Mouse (Mus musculus): ENCODE measurements around the gene Cryab. TPM values are rescaled to one million over a fixed set of nuclear protein-coding genes. Genes with fewer than 3 reads are reported as not detected.

Cryab gene
- total RNA-seq (2018; cell fraction: chromatin; rRNA removed): 10 to 100 TPM in 1 of 26 experiments, not detected in 25; 11.5 TPM
- under 1 TPM in 25 of 26 experiments, not detected in 1; 0.19 to 0.94 (median 0.59) TPM for total RNA-seq (2018; cell fraction: cytosol; rRNA removed)
- 1 to 10 TPM in 3 of 26 experiments, not detected in 23; 1.3 to 1.7 (median 1.3) TPM for total RNA-seq (2018; cell fraction: nucleus; rRNA removed)
- 0.48 to 0.95 TPM (median 0.95 TPM) in 3 replicates for polyA plus RNA-seq (2018)

- no peaks in the 10 kb centered on the region for H3K79me2 ChIP-seq (ENCODE audit: inconsistent target)
- WGBS (ENCODE audit: missing documents): 76% methylated on average over 19 of the region's 22 CpGs
- H3K36me3 ChIP-seq (ENCODE audit: inconsistent target): no peaks in the 10 kb centered on the region
- H3K4me3 ChIP-seq (ENCODE audit: inconsistent target): no peak within 1 kb of the TSS
- H3K27ac ChIP-seq: no peak within 1 kb of the TSS
Observed at GRCm38 (mm10) chr9:50751323-50751722, at the start of gene Cryab. Cryab (plus strand) TSS chr9:50751325.

GRCm38 (mm10) chr9:50704907-50705306 lies 46.2 kb upstream of the Cryab start:
- Histone ChIP-seq H3K27ac (no peak overlapping the region), H3K36me3 (ENCODE audit: inconsistent target) (no peaks in the 10 kb centered on the region), H3K4me3 (ENCODE audit: inconsistent target) (no peak overlapping the region), H3K79me2 (ENCODE audit: inconsistent target) (no peaks in the 10 kb centered on the region)
- 94% methylated on average over 6 of the region's 6 CpGs for WGBS (ENCODE audit: missing documents)

GRCm38 (mm10) chr9:50709108-50709507 lies 42.0 kb upstream of the Cryab start:
- Histone ChIP-seq H3K36me3 (ENCODE audit: inconsistent target) (no peaks in the 10 kb centered on the region), H3K4me3 (ENCODE audit: inconsistent target) (no peak overlapping the region), H3K27ac (no peak overlapping the region), H3K79me2 (ENCODE audit: inconsistent target) (no peaks in the 10 kb centered on the region)
- 44% methylated on average over 1 of the region's 2 CpGs for WGBS (ENCODE audit: missing documents)

DNA sequence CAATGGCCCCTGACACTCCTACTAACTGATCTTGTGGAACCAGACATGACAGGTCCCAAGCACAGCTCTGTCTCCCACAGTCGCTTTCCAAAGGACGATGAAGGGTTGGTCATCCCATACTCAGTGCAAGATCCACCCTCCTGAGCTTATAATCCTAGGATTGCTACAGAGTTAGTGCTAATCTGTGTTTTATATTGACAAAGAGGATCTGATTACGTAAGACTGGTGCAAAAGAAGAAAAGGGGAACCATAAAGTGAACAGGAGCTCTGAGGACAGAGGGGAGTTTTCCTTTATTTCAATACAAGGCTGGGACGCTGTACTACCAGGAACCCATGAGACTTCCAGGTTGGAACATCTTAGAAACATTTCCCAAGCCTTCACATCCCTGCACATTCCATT lies 39.8 kb upstream of the Cryab start:
- H3K4me3 ChIP-seq (ENCODE audit: inconsistent target): no peak overlapping the region
- H3K27ac ChIP-seq: no peak overlapping the region
- H3K79me2 ChIP-seq (ENCODE audit: inconsistent target): no peaks in the 10 kb centered on the region
- no peaks in the 10 kb centered on the region for H3K36me3 ChIP-seq (ENCODE audit: inconsistent target)
- 38% methylated on average over 4 of the region's 4 CpGs for WGBS (ENCODE audit: missing documents)

GRCm38 (mm10) chr9:50714188-50714587 lies 36.9 kb upstream of the Cryab start:
- WGBS (ENCODE audit: missing documents): 26% methylated on average over 4 of the region's 4 CpGs
- no peaks in the 10 kb centered on the region for H3K36me3 ChIP-seq (ENCODE audit: inconsistent target)
- H3K79me2 ChIP-seq (ENCODE audit: inconsistent target): no peaks in the 10 kb centered on the region
- no peak overlapping the region for H3K27ac ChIP-seq
- H3K4me3 ChIP-seq (ENCODE audit: inconsistent target): no peak overlapping the region

GRCm38 (mm10) chr9:50718878-50719277 lies 32.2 kb upstream of the Cryab start:
- Histone ChIP-seq H3K36me3 (ENCODE audit: inconsistent target) (no peaks in the 10 kb centered on the region), H3K79me2 (ENCODE audit: inconsistent target) (no peaks in the 10 kb centered on the region), H3K27ac (no peak overlapping the region), H3K4me3 (ENCODE audit: inconsistent target) (no peak overlapping the region)
- 81% methylated on average over 4 of the region's 4 CpGs for whole genome bisulfite sequencing (ENCODE audit: missing documents)

DNA sequence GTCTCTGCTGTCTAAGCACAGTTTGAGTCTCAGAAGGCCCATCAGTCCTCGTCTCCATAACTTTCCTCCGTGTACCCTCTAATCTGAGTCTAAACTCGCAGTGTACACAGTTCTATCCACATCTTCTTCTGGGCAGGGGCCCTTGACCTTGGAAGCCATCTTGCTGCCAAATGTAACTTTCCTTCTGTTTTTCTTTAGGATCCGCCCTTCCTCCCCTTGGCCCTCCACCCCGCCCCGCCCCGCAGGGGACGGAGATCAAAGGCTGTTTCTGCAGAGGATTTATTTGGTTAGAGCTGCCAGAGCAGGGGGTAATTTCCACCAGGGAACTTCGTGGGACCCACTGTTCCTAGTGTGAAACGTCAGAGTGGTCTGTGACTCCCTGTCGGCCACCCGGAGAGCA lies 30.1 kb upstream of the Cryab start:
- Histone ChIP-seq H3K36me3 (ENCODE audit: inconsistent target) (no peaks in the 10 kb centered on the region), H3K4me3 (ENCODE audit: inconsistent target) (no peak overlapping the region), H3K27ac (no peak overlapping the region), H3K79me2 (ENCODE audit: inconsistent target) (no peaks in the 10 kb centered on the region)
- 79% methylated on average over 12 of the region's 12 CpGs for WGBS (ENCODE audit: missing documents)

GRCm38 (mm10) chr9:50722451-50722911 lies 28.6 kb upstream of the Cryab start:
- Histone ChIP-seq H3K36me3 (ENCODE audit: inconsistent target) (no peaks in the 10 kb centered on the region), H3K27ac (no peak overlapping the region), H3K79me2 (ENCODE audit: inconsistent target) (no peaks in the 10 kb centered on the region), H3K4me3 (ENCODE audit: inconsistent target) (no peak overlapping the region)
- 80% methylated on average over 8 of the region's 8 CpGs for WGBS (ENCODE audit: missing documents)

DNA sequence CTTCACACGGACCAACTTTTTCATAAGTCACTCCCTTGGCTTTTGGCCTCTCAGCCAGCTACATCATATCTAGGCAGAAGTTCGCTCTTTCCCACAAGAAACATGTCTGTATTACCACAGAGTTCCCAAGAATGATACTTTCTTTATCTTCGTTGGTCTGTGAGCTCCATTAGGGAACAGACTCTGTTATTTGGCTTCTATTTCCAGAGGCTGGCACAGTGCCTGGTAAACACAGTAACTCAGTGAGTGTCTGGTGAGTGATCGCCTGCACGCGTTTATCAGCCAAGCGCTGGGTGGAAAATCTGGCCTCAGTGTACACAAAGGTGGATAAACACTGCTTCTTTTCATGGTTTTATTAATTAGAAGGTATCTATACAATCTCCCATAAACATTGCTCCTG lies 27.7 kb upstream of the Cryab start:
- 81% methylated on average over 7 of the region's 7 CpGs for WGBS (ENCODE audit: missing documents)
- no peaks in the 10 kb centered on the region for H3K79me2 ChIP-seq (ENCODE audit: inconsistent target)
- H3K4me3 ChIP-seq (ENCODE audit: inconsistent target): no peak overlapping the region
- H3K36me3 ChIP-seq (ENCODE audit: inconsistent target): no peaks in the 10 kb centered on the region
- no peak overlapping the region for H3K27ac ChIP-seq

DNA sequence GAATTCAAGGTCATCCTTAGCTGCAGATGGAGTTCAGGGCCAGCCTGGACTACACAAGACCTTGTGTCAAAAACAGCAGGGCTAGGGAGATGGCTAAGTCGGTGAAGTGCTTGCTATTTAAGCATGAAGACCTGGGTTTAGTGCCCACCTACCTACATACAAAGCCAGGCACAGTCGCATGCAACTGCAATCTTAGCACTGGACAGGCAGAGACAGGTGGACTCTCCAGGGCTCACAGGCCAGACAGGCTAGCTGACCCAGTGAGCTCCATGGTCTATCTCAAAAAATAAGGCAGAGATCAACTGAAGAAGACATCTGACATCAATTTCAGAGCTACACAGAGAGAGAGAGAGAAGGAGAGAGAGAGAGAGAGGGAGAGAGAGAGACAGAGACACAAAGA lies 27.0 kb upstream of the Cryab start:
- Histone ChIP-seq H3K4me3 (ENCODE audit: inconsistent target) (no peak overlapping the region), H3K36me3 (ENCODE audit: inconsistent target) (no peaks in the 10 kb centered on the region), H3K79me2 (ENCODE audit: inconsistent target) (no peaks in the 10 kb centered on the region), H3K27ac (no peak overlapping the region)
- WGBS (ENCODE audit: missing documents): 90% methylated on average over 2 of the region's 2 CpGs

DNA sequence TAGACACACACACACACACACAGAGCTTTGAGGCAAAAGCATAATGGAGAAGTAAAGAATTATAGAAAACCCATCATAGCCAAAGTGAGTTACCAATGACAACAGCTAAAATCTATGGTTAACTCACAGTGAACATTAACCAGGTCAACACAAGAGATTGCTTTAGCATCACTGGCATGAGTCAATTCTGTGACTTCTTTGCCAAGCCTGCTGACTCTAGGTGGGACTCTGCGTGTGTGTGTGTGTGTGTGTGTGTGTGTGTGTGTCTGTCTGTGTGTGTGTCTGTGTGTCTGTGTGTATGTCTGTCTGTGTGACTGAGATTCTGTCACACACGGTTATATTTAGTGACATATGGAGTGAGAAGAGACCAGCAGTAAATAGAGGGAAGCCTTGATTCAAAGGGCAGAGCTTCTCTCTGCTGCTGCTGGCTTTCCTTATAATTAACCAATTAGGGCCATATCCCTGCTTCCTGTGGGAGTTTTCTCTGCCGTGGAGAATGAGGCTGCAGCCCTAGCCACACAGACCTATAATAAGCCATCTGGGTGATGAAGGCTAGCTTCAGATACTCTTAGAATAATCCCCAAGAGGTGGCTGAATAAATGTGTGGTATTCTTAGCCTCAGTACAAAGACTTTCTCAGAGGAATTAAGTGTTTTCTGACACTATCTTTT lies 26.3 kb upstream of the Cryab start:
- Histone ChIP-seq H3K79me2 (ENCODE audit: inconsistent target) (no peaks in the 10 kb centered on the region), H3K36me3 (ENCODE audit: inconsistent target) (no peaks in the 10 kb centered on the region), H3K27ac (no peak overlapping the region), H3K4me3 (ENCODE audit: inconsistent target) (no peak overlapping the region)
- 36% methylated on average over 3 of the region's 3 CpGs for WGBS (ENCODE audit: missing documents)

- 84% methylated on average over 8 of the region's 8 CpGs for WGBS (ENCODE audit: missing documents)
- Histone ChIP-seq H3K27ac (no peak overlapping the region), H3K36me3 (ENCODE audit: inconsistent target) (no peaks in the 10 kb centered on the region), H3K79me2 (ENCODE audit: inconsistent target) (no peaks in the 10 kb centered on the region), H3K4me3 (ENCODE audit: inconsistent target) (no peak overlapping the region)
Observed at GRCm38 (mm10) chr9:50725921-50726590, 25.1 kb upstream of the Cryab start.

GRCm38 (mm10) chr9:50727171-50727924 lies 23.8 kb upstream of the Cryab start:
- H3K27ac ChIP-seq: no peak overlapping the region
- WGBS (ENCODE audit: missing documents): 31% methylated on average over 30 of the region's 30 CpGs
- H3K36me3 ChIP-seq (ENCODE audit: inconsistent target): no peaks in the 10 kb centered on the region
- no peaks in the 10 kb centered on the region for H3K79me2 ChIP-seq (ENCODE audit: inconsistent target)
- no peak overlapping the region for H3K4me3 ChIP-seq (ENCODE audit: inconsistent target)

DNA sequence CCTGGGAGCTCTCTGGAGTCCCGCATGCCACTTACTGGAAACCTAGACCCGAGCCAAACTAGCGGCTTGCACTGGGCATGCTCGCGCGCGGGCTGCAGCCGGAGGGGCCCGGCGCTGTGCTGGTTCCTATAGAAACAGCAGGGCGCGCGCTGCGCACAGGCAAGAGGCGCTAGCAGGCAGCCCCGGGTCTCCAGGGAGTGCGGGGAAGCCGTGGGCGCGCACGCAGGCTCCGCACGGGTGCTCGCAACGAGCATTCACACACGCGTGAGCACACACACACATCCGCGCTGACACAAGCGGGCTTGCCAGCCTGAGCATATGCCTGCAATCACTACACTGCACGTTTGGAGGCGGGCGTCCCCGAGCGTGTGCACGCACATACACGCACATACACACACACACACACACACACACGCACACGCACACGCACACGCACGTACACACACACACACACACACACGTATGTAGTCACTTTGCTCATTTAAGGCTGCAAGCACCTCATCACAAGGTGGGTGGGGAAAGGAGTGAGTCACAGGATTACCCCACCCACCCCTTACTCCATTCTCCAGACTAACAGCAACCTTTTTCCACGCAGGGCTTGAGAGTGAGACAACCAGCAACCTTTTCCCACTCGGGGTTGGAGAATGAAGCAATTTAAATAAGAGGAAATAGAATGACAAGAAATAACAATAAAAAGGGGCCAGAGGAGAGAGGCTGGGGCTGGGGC lies 23.0 kb upstream of the Cryab start:
- no peaks in the 10 kb centered on the region for H3K79me2 ChIP-seq (ENCODE audit: inconsistent target)
- H3K27ac ChIP-seq: no peak overlapping the region
- under 1% methylated on average over 42 of the region's 45 CpGs for WGBS (ENCODE audit: missing documents)
- no peaks in the 10 kb centered on the region for H3K36me3 ChIP-seq (ENCODE audit: inconsistent target)
- H3K4me3 ChIP-seq (ENCODE audit: inconsistent target): peak overlapping the region; percentile 10; the same call in 1 of the 2 replicates

All from macrophage (primary cell).